Mouse (Mus musculus) CD4-positive helper T cell, adult 2 months (primary cell): Measurements from ENCODE around the gene Trappc6b.
"Not testable (repeated sequence)": the region's sequence is repeated elsewhere in the genome, so short reads cannot be mapped to it uniquely, and the experiment has no call there.

Experiments used
- DNase-seq: peaks from one replicate; pipeline ENCODE4 v3.0.0-alpha.2; 2012; ENCODE audit warnings: low read depth, missing footprints, low spot score

The Trappc6b gene

GRCm38 (mm10) chr12:59060993-59061595, at the start of gene Trappc6b:
Gene Trappc6b, minus strand, starts transcription at chr12:59061472.
- DNase-seq: peak; percentile 81

GRCm38 (mm10) chr12:59107926-59108325, 46.7 kb upstream of the Trappc6b start:
- no peak for DNase-seq

- DNase-seq: no peak
These were observed 45.2 kb upstream of the Trappc6b start for GRCm38 (mm10) chr12:59106491-59106890.

GRCm38 (mm10) chr12:59105914-59106313, 44.6 kb upstream of the Trappc6b start:
- DNase-seq: no peak

GRCm38 (mm10) chr12:59104771-59105170, 43.5 kb upstream of the Trappc6b start:
- DNase-seq: no peak

GRCm38 (mm10) chr12:59095104-59096025, 34.1 kb upstream of the Trappc6b start, which contains the start of gene Mia2:
Gene Mia2, plus strand, starts transcription at chr12:59095799.
- no peak for DNase-seq

- DNase-seq: no peak
These were observed 32.3 kb upstream of the Trappc6b start for GRCm38 (mm10) chr12:59093543-59093942.

GRCm38 (mm10) chr12:59086171-59086570, 24.9 kb upstream of the Trappc6b start:
- no peak for DNase-seq

- DNase-seq: no peak
These were observed 23.2 kb upstream of the Trappc6b start for GRCm38 (mm10) chr12:59084446-59084845.

GRCm38 (mm10) chr12:59080461-59080860, 19.2 kb upstream of the Trappc6b start:
- no peak for DNase-seq

- no peak for DNase-seq
These were observed 16.6 kb upstream of the Trappc6b start for GRCm38 (mm10) chr12:59077883-59078282.

GRCm38 (mm10) chr12:59076996-59077395, 15.7 kb upstream of the Trappc6b start:
- DNase-seq: no peak

GRCm38 (mm10) chr12:59074052-59074451, 12.8 kb upstream of the Trappc6b start:
- no peak for DNase-seq

GRCm38 (mm10) chr12:59072286-59072685, 11.0 kb upstream of the Trappc6b start:
- DNase-seq: no peak

- DNase-seq: no peak
These were observed 7.5 kb upstream of the Trappc6b start for GRCm38 (mm10) chr12:59068791-59069190.

GRCm38 (mm10) chr12:59067095-59067494, 5.8 kb upstream of the Trappc6b start:
- DNase-seq: no peak

- DNase-seq: peak; percentile 98
These were observed 5.3 kb upstream of the Trappc6b start, which contains the start of gene Pnn for GRCm38 (mm10) chr12:59066448-59067077. Gene Pnn, plus strand, starts transcription at chr12:59066884.

- no peak for DNase-seq
These were observed 4.5 kb upstream of the Trappc6b start for GRCm38 (mm10) chr12:59065776-59066175.

- DNase-seq: no peak
These were observed 3.6 kb upstream of the Trappc6b start for GRCm38 (mm10) chr12:59064837-59065236.

- no peak for DNase-seq
These were observed 950 bp downstream of the Trappc6b start for GRCm38 (mm10) chr12:59060322-59060721.

- not testable (repeated sequence) for DNase-seq
These were observed 3.0 kb downstream of the Trappc6b start for GRCm38 (mm10) chr12:59058242-59058641.

GRCm38 (mm10) chr12:59056222-59056621, 5.0 kb downstream of the Trappc6b start:
- DNase-seq: no peak
